Mouse (Mus musculus) mouse trophoblast stem cell (cell line): ENCODE measurements at regions not wholly inside any gene's neighbourhood (a gene's known extent, or its start where the extent isn't known, plus 50 kb on each side); places are given as distances from the start of the nearest gene placed in this dataset.

Experiments used
- in situ Hi-C, 2 experiments: fragments of 300-500 bp; cut with MseI, MboI; formaldehyde crosslinking; loops; 2 replicates in 1 of 2; 3 replicates in 1 of 2; pipeline ENCODE4 v1.15.1; 2025

DNA sequence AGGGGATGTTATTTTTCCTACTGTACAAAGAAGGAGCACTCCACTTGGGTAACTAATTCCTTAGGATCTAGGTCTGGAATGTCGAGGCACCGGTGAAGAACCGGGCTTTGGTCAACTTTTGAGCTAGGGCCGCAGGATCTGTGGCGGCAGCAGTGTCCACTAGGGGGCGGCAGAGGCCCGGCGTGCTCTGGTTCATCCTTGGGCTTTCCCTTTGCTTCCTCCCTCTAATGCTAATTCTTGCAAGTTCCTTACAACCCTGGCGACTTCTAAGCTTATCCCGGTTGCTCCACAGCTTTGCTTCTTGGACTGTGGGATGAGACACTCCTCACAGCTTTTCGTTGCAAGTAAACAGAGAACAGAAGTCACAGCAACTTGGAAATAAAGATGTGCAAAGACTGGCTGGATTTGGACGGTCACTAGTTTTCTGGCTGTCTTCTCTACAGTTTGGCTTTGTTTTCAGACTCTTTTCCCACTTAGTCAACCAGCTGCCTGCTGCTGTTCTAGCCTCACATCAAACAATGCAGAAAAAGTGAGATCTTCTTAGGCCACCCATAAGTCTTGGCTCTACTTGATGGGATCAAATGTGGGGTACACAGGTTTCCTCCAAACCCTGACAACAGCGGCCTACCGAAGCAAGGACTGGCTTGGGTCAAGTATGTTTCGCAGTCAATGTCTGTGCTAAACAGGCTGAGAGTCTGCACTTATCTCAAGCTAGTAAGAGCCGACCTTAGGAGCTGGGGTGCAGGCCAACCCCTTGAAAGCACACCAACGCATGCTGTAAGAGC lies 51.2 kb upstream of the Tmem72 start:
- in situ Hi-C loops, result no loop called here

DNA sequence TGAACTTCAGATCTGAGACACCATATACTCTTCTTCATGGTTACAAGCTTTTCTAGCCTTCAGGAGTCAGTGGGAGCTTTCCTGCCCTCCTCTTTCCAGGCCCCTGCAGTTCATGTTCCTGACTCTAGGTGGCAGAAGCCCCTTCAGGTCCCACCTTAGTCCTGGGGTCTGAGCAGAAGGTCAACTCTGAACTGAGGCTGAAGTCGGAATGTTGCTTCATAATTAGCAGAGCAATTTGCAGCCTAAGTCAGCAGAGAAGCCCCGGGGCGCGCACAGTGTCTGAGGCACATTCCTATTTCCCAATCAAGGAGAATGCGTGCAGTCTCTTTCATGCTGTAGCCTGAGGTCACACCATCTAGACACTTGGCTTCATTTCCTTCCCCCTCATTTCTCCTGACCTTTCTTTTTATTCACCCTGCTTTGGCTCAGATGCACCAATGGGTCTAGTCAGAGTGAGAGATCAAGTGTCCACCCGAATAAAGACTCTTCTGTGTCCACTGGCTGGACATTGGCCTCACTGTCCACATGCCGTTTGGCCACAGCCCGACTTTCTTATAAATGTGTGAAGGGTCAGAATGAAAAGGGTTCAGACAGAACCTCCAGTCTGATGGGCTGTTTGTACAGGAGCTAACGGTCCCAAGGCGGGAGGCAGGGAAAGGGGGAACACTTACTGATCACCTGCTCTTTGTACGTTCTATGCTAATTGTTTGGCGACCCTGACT lies 58.4 kb upstream of the Tmem72 start:
- in situ Hi-C loops, result loop anchor here in 1 of 2 experiments (10.0 kb wide), 1 partner anchor 1060 kb away; no protein-coding TSS in a partner anchor

DNA sequence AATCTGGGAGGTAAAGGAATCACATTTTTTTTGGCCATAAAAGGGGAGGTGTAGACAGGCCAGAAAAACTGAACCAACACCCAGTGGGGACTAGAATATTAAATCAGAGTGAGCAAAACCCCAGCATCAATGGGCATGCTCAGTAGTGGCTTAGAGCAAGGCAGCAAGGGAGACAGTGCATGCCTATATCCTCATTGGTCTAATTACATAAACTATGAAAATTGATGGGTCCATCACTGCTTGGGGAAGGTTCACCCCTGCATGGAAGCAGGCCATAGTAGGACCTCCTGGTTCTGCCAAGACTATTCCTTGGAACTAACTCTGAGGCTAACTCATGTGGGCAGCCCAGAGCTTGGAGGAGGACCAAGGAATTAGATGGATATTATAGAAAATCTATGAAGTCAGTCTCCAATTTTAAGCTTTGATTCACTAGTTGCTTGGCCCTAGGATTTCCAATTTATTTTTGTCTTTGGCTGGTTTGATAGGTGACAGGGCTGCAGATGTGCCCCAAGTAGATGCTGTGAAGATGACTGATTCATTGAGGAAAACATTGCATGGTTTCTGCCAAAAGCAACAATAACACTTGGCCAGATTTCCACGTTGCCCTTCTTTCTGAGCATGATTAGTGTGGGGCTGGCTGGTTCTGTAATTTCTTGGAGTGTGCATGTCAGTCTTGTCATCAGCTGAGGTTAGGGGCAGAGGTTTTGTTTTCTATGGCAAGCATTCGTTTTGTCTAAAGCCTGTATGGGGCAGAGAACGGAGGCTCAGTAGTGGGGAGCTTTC lies 70.0 kb upstream of the Tmem72 start:
- in situ Hi-C loops, result no loop called here

DNA sequence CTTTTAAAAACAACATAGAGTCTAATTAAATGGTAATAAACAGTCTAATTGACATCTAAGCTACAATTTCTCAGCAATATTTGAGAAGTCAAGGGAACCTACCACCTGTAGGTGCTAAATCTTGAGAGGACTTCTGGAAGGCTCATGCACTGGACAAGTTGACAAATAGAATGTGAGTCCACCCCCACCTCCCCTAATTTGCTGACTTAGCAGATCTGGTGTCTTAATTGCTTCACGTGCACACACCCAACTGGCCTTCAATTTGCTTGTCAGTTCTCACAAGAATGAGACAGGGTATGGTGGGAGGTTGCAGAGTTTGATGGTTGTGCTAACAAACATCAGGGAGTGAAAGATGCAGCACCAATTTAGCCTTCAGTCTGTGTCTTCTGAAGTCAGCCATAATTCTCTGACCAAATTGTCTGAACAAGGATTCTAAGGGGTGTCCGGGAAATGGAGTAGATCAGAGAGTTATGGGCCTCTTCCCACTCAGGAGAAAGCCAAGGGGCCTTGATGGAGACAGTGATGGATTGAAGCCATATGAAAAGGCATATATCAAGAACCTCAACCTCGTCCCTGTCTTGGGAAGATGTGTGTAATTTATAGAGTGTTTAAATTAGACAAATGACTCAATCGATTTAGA lies 76.7 kb upstream of the Tmem72 start:
- in situ Hi-C loops, result no loop called here

DNA sequence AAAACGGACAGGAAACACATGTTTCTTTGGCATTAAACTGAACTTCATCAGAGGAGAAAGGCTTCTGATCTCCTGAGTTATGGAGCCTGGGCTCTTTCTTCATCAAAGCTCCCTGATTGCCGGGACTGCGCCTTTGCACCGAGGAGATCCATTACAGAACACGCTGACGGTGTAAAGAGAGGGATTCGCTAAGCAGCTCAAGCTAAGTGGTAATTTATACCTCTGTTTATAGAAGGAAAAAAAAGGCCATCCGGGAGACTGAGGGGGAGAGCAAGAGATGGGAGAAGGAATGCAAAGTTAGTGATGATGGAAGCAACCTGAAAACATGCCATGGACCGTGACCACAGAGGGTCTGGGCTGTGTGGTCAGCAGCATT lies 77.2 kb upstream of the Tmem72 start:
- in situ Hi-C loops, result no loop called here

DNA sequence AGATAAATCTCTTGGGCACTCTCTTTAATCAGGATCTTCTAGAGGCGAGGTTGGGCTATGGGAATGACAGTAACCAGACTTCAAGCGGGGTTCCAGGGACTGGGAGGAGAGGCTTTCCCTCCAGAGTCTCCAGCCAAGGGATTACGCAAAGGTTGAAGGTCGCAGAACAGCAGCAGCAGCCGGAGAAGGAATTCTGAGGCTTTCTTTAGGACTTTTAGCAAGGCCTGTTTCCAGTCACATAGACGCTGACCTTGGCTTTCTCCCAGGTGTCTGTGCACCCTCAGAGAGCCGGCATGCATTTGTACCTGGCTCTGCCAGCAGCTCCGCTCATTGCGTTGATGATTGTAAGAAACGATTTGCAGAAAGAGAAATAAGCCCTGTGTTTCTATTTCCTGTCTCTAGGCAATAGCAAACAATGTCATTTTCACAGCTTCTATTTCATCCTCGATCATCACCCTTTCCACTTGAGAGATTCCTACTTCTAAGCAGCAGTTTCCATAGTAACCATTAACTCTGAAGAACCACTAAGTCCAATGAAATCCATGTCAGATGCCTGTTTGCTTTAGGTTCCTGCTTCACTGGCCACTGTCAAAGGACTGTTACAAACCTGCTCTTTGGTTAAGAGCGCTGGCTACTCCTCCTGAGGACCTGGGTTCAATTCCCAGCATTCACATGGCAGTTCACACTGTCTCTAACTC lies 104.7 kb upstream of the Tmem72 start:
- in situ Hi-C loops, result no loop called here

DNA sequence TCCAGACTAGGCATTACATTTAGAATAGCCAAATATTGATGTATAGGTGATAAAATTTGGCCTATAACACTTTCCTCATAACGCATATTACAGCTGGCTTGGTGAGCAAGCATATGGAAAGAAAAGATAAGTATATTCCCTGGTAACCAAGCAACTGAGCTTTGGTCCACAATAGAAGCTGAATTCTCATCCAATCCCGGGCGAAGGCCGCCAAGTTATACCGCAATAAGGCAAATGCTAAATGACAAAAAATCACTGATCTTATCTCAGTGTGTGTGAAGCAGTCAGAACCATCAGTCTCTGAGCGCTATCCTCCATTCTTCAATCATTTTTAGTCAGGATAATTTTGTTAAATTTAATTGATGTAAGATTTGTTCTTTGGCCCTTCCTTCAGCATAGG lies 105.9 kb upstream of the Tmem72 start:
- in situ Hi-C loops, result no loop called here

DNA sequence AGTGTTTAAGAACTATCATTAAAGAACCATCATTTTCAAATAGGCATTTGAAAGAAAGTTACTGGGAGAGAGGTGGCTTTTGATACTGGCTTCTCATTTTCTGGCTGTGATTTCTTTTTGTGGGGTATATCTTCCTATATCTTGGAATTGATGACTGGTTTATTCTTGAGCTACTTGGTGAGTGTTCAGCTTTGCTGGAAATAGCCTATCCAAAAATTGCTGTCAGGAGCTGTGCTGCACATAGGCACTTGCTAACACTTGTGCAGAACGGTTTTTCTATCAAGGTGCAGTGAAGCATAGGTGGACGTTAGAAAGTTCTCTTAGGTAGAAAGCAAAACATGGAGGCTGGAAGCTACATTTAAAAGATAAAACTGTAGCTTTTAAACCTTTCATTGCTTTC lies 108.9 kb upstream of the Tmem72 start:
- in situ Hi-C loops, result no loop called here

DNA sequence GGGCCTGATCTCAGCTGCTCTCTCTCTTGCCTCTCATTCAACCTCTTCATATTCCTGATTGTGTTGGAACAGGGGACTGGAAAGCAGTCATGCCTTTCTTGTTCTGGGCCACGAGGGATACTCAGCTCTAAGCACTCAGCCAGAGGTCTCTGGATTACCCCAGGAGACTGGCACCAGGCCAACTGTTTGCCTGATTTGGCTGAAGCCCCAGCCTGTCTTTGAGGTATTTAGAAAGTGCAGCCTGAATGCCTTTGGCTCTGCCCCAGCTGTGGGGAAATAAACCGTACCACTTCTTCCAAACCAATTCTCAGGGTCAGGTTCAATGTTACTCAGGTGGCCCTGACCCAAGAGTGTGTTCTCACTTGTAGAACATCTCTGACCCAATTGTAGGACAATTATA lies 112.6 kb upstream of the Tmem72 start:
- in situ Hi-C loops, result no loop called here

DNA sequence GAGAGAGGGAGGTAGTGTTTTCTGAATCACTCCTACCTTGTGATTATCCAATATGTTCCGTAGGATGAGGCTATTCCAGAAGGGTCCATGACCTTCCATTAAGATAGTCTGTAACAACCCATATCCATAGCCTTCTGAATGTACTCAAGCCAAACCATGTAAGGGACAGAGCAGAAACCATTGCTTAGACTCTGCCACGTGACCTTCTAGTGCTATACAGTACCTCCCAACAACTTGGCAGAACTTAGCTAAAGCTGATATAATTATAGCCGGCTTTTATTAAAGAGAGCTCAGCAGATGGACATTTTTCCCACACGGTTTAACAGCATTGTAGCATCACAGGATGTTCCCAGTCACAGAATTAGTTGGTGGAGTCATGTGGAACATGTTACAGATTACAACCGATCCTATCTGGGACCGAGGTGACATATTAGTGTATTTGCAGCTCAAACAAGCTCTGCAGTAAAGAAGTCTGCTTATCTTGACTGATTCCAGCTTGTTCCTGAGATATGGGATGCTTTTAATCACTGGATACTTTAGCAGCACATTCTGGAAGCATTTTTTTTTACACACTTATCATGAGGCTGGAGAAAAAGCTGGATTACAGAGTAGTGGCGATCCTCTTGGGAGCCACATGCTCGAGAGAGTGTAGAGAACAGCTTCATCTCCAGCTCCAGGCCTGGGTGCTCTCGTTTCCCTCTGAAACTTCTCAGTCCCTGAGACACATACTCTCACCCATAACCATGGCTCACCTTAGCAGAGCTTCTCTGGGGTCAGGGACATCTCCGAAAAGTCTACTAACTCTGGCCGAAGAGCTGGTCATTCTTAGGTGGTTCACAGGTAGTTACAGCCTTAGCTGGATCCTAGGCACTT lies 129.5 kb upstream of the Tmem72 start:
- in situ Hi-C loops, result no loop called here

DNA sequence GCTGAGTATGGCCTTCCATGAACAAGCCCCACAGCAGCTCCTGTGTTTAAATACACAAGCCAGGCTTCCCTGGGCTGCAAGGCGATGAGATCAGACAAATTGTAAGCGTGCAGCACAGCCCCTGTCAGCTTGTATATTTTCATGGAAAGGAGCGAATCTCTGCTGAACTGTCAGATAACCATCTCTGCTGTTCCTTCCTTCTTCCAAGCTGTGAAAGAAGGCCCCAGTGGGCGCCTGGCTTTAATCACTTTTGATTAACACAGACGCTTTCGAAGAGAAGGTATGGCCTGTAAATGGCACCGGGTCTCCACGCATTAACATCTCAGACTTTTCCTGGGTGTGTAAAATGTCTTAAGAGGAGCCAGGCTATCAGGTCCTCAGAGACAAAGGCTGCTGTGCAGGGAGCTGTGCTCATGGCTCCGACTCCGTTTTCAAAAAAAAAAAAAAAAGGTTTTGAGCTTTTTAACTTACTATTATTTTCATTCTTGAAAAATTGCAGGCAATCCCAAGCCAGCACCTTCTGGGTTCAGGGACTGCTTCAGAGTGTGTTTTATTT lies 131.9 kb upstream of the Tmem72 start:
- in situ Hi-C loops, result no loop called here

DNA sequence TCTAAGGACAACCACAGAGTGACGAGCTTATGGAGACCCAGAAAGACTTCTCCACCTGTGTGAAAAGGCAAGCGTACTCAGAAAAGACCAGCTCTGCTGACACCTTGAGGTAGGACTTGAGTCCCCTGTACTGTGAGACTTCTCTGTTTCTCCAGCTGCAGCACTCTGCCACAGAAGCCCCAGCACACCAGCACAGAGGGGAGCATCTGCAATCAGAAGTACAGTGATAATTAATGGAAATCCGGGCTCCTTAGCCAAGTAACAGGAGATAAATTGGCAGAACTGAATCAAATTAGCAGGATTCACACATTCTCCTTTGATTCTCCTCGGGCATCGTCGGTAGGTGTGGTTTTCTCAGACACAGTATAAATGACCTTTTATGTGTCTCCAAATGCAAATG lies 137.3 kb upstream of the Tmem72 start:
- in situ Hi-C loops, result no loop called here

DNA sequence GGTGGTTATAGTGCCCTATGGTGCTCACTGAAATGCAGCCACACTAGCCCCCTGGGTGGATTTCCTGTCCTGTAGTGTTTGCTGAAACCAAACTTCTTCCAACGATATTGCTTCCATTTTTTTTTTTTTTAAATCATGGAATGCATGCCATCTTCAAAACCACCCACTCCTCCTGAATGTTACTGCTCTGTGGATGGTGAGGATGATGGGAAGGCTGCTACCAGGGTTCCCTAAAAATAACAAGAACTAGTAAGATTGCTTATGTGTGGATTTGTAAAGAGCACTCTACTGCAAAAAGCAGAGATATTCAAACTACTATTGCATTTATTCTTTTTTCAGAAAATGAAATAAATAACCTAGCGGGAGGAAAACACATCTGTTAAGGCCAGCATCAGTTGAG lies 139.4 kb upstream of the Tmem72 start:
- in situ Hi-C loops, result no loop called here

DNA sequence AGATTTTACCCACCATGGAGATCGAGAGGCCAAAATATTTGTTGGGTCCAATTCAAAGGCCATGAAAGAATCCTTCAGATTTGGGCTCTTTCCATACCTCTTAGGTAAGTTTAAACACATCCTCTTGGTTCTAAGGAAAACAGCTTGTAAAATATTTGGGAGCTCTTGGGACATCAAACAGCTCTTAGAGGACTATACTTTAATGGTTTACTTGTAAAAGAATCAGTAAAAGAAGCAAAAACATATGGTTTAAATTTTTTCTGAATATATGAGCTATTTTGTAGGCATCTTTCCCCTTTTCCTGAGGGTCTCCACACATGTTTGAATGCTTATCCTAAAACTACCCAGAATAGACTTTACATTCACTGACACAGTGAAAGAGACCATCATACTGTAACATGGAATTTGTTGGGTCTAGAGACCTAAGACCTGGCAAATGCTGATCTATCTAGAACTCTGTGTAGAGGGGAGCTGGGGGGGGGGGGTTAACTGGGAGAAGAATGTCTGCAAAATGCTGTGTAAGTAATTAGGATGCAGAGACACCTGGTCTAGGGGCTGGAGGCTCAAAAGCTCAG lies 140.3 kb upstream of the Tmem72 start:
- in situ Hi-C loops, result no loop called here

DNA sequence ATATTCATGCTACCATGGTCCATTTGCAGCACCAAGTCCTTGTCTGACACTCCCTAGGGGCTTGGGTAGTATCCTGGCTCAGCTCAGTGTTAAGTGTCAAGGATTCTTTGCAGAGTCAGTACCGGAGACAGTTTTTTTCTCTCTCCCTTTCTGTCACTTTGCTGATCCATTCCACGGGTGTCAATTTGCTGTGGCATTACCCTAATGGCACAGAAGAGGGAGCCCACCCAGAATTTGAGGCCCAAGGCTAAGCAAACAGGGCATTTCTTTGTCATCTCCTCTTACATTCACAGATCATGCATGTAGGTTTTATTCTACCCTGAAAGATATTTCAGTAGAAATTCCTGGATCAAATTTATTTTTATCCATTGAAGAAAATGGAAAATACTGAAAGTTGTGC lies 146.4 kb upstream of the Tmem72 start:
- in situ Hi-C loops, result no loop called here

DNA sequence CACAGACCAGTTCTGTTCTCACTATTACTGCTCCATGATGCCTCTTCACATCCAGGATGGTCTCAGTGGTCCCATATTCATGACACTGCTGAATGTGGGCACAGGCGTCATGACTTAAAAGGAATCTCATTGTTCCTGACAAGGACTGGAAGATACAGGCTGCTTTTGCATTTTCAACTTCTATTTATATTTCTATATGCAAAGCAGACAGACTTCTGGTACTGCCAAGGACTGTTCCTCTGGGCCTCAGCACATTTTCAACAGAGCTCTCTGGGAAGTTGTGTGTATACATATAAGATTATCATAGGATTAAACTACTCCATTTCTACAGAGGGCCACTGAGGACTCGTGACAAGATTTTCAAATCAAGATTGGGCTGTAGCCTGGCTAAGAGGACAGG lies 146.9 kb upstream of the Tmem72 start:
- in situ Hi-C loops, result no loop called here

DNA sequence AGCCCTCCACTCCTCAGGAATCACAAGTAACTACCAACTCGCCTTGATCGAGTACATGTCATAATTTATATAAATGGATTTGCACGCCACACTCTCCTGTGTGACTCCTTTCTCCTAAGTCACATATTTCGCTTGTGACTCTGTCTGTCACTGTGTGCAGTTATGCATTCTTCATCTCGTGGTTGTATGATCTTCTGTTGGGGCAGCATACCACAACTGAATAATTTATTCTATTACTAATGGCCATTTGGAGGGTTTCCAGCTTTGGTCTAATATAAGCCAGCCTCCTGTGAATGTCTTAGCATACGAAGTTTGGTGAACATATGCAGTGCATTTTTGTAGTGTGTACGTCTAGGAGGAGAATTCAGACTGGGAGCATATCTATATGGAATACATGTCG lies 176.6 kb upstream of the Tmem72 start:
- in situ Hi-C loops, result no loop called here

DNA sequence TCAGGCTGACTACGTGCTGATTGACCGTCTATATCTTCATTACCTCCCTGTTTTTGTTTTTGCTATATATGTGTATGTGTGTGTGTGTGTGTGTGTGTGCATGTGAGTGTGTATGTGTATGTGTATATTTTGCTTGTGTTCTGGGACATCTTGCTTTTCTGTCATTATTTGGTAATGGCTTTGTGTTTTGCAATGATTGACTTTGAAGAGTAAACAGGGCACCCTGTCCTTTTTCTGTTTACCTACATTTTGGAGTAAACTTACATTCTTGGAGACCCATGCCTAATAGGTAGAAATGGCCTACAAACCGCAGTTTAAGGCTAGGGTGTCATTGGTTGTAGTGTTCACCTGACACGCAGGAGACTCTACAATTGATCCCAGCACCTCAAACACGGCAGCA lies 177.5 kb upstream of the Tmem72 start:
- in situ Hi-C loops, result no loop called here

DNA sequence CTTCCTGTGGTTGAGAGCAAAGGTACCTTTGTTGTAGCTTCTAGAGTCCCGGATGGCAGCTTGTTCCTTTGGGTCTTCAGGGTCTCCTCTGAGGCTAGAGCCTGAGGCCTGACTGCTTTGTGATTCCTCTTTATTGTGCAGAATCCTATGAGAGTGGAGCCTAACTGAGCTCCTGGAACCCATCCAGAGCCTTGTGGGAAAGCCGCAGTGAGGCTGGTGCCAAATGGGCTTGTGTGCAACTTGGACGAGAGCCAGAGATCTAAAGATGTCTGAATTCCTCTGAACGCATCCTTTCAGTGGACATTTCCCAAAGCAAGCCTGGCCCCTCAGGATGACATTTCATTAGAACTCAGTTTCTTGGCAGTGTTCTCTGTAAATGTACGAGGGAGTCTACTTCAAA lies 178.4 kb upstream of the Tmem72 start:
- in situ Hi-C loops, result no loop called here

DNA sequence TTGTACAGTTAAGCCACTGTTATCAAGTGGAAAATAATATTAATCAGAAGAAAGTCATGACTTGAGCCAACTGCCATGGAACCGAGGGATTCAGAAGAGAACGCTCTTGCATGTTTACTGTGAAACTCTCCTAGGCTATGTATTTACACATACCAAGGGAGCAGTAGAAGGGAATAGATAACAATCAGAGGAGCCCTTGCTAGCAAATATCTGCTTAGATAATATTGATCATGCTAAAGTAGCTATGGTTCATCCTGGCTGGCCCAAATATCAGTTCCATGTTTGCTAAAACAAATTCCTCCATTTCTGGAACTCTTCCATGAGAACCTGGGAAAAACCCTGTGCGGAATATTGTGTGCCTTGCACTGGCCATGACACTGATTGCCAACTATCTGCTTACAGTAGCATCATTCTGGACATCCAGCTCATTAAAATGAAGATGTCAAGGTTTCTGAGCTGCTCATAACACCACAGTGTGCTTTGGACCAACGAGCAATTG lies 179.5 kb upstream of the Tmem72 start:
- in situ Hi-C loops, result no loop called here
